23 mouse cellular contexts compared by ENCODE assay signal in genomic region chrX:99667596-99667995, GRCm38 (mm10).
"Had no signal": no experiment of that assay in that cellular context is flagged by ENCODE, and none has a peak within 500 bp of the region (broad histone marks: within the 10 kb centered on the region; RNA-seq: fewer than 3 reads in every experiment).

No protein-coding gene starts in this region.

- H3K27me3 ChIP-seq: intestine, embryonic 15.5 days had no signal

- ATAC-seq: forebrain, embryonic 16.5 days; hindbrain, embryonic 16.5 days; inflammation-experienced regulatory T-cells, adult 6 months; intestine, embryonic 15.5 days; intestine, postnatal 0 days had no signal

- H3K36me3 ChIP-seq: heart, embryonic 10.5 days; heart, embryonic 12.5 days; hindbrain, embryonic 10.5 days; hindbrain, embryonic 12.5 days; intestine, embryonic 15.5 days; limb, embryonic 10.5 days; limb, embryonic 12.5 days had no signal

- H3K4me2 ChIP-seq: heart, embryonic 12.5 days; hindbrain, embryonic 12.5 days; hindbrain, embryonic 14.5 days; intestine, embryonic 15.5 days; limb, embryonic 12.5 days had no signal

- H3K4me3 ChIP-seq: gastrocnemius, adult 2 months; heart, embryonic 10.5 days; heart, embryonic 12.5 days; hindbrain, embryonic 10.5 days; hindbrain, embryonic 12.5 days; intestine, embryonic 15.5 days; layer of hippocampus, adult 2 months; left cerebral cortex, adult 2 months; limb, embryonic 10.5 days; limb, embryonic 12.5 days had no signal

- H3K9ac ChIP-seq: heart, embryonic 12.5 days; hindbrain, embryonic 12.5 days; hindbrain, embryonic 14.5 days; intestine, embryonic 15.5 days; limb, embryonic 12.5 days had no signal

- H3K4me1 ChIP-seq: heart, embryonic 10.5 days; heart, embryonic 12.5 days; hindbrain, embryonic 10.5 days; hindbrain, embryonic 12.5 days; intestine, embryonic 15.5 days had no signal

- DNase-seq: gastrocnemius, adult 2 months; gastrocnemius, postnatal 10 days; gastrocnemius, postnatal 25 days; heart, adult 18-20 months; heart, postnatal 10 days; heart, postnatal 4 days; kidney, adult 18-20 months; kidney, adult 9 months; liver had no signal

- H3K27ac ChIP-seq: gastrocnemius, adult 2 months; heart, embryonic 10.5 days; hindbrain, embryonic 10.5 days; hindbrain, embryonic 12.5 days; hindbrain, embryonic 14.5 days; intestine, embryonic 15.5 days; layer of hippocampus, adult 2 months; left cerebral cortex, adult 2 months; limb, embryonic 10.5 days; limb, embryonic 12.5 days had no signal

- H3K9me3 ChIP-seq: heart, embryonic 10.5 days; heart, embryonic 12.5 days; hindbrain, embryonic 10.5 days; hindbrain, embryonic 12.5 days; intestine, embryonic 15.5 days; limb, embryonic 10.5 days; limb, embryonic 12.5 days had no signal
